Mouse (Mus musculus) heart, postnatal 0 days (tissue): ENCODE results near the gene S100a6. TPM values are rescaled to one million over a fixed set of nuclear protein-coding genes. Genes with fewer than 3 reads are reported as not detected.
A peak's percentile ranks its signal among the peaks of the same experiment; 100 is the strongest.

Experiments used
- ATAC-seq: fragments of 200-750 bp; cut with Nextera tagmentation; 2 replicates; pipeline ENCODE4 v1.8.0; 2017; ENCODE audit warnings: low read depth, moderate number of reproducible peaks, moderate library complexity; ENCODE audit not compliant: insufficient read depth
- DNase-seq: peaks from one replicate; pipeline ENCODE4 v3.0.0-alpha.2; 2016; ENCODE audit warnings: low spot score
- H3K27ac ChIP-seq: fragments of 300-500 bp; sonication (generic); 2 replicates; pipeline ENCODE4 v1.5.1; 2014; ENCODE audit warnings: low read depth, mild to moderate bottlenecking
- H3K27me3 ChIP-seq: fragments of 300-500 bp; sonication (generic); 2 replicates; pipeline ENCODE4 v1.6.1; 2014; ENCODE audit warnings: low read length, mixed read lengths; ENCODE audit not compliant: control insufficient read depth, insufficient read depth
- H3K36me3 ChIP-seq: fragments of 300-500 bp; sonication (generic); replicated peaks from 2 replicates; pipeline ENCODE4 v1.6.1; 2014; ENCODE audit warnings: low read length, mixed read lengths; ENCODE audit not compliant: control insufficient read depth, insufficient read depth
- H3K4me1 ChIP-seq: fragments of 300-500 bp; sonication (generic); 2 replicates; pipeline ENCODE4 v1.6.1; 2014; ENCODE audit warnings: antibody characterized with exemption; ENCODE audit not compliant: control insufficient read depth, insufficient read depth
- H3K4me2 ChIP-seq: fragments of 300-500 bp; sonication (generic); 2 replicates; pipeline ENCODE4 v1.6.1; 2014; ENCODE audit warnings: low read depth, mild to moderate bottlenecking, low read length, moderate library complexity
- H3K4me3 ChIP-seq: fragments of 300-500 bp; sonication (generic); 2 replicates; pipeline ENCODE4 v1.5.1; 2014; ENCODE audit warnings: low read depth, low read length
- H3K9ac ChIP-seq: fragments of 300-500 bp; sonication (generic); replicated peaks from 2 replicates; pipeline ENCODE4 v1.6.1; 2014; ENCODE audit warnings: low read depth, low read length, mixed read lengths
- H3K9me3 ChIP-seq: fragments of 300-500 bp; sonication (generic); replicated peaks from 2 replicates; pipeline ENCODE4 v1.6.1; 2016; ENCODE audit warnings: low read length; ENCODE audit not compliant: control insufficient read depth
- CTCF ChIP-seq: IDR thresholded peaks from 2 replicates; pipeline ENCODE4 v1.5.1; 2016; ENCODE audit warnings: antibody characterized with exemption, control low read depth, low read depth
- EP300 ChIP-seq: IDR thresholded peaks from 2 replicates; pipeline ENCODE4 v1.6.1; 2016; ENCODE audit warnings: antibody characterized with exemption, low read depth
- WGBS: fragments of 180-500 bp; shearing (Covaris S2); extraction: QIAGEN DNeasy Blood & Tissue Kit; methylation state at CpG from one replicate; pipeline ENCODE4 v1.1.7; 2014; 5-methylcytosine and 5-hydroxymethylcytosine counted together
- polyA plus RNA-seq: library from polyadenylated mRNA; unstranded; fragments of >200 nt; fragmentation: Nextera tagmentation; extraction: Ambion mirVana; gene quantifications from 2 replicates; pipeline ENCODE4 v1.2.1, GENCODE M21; 2015
- total RNA-seq: library from RNA; depleted of rRNA; stranded (reverse); fragments of >200 nt; gene quantifications from 2 replicates; pipeline ENCODE4 v1.2.3, GENCODE M21; 2014; ENCODE audit warnings: low replicate concordance

Gene S100a6
- total and polyA plus RNA-seq, 2 experiments from 2014 or later, result 82.9 to 97.5 TPM

DNA sequence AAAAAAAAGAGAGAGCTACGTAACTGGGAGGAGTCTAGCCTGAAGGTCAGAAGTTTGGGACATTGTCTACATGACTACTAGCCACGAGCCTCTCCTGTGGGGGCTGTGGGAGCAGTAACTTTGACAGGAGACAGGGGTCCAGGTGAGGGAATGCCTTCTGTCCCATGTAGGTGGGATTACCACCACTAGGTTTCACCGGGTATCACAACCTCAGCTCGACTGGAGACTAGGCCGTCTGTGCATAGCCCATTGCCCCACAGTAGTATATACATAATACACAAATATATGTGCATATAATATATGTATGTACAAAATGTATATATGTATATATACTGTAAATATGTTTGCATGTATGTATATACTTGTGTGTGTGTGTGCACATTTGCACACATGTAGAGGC, 31.5 kb upstream of the S100a6 start:
- H3K4me1 ChIP-seq, result peaks cover 5% of the 10 kb centered on the region; the same call in 1 of the 2 replicates
- H3K27me3 ChIP-seq, result no peaks in the 10 kb centered on the region
- no peak for TF ChIP-seq EP300
- TF ChIP-seq CTCF, result no peak
- 93% methylated on average over 5 of the region's 5 CpGs for WGBS
- no peak overlapping the region for H3K27ac ChIP-seq
- ATAC-seq, result no peak
- no peaks in the 10 kb centered on the region for H3K9me3 ChIP-seq
- H3K9ac ChIP-seq, result no peak overlapping the region
- no peaks in the 10 kb centered on the region for H3K36me3 ChIP-seq
- no peak overlapping the region for H3K4me3 ChIP-seq
- DNase-seq, result no peak
- H3K4me2 ChIP-seq, result no peak overlapping the region

DNA sequence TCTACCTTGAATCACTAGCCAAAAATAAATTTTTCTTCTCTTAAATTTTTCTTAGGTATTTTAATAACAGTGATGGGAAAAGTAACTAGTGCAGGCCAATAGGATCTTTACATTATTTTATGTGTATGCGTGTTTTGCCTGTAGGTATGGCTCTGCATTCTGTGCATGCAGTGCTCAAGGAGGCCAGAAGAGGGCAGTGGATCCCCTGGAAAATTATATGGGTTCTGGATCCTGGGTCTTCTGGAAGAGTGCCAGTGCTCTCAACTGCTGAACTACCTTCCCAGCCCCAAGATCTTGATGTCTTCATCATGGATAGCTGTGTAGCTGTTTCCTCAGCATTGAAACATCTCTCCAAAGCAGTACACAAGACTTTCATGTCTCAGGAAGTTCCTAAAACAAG, 30.5 kb upstream of the S100a6 start:
- TF ChIP-seq CTCF, result no peak
- TF ChIP-seq EP300, result no peak
- 97% methylated on average over 1 of the region's 1 CpGs for WGBS
- no peak overlapping the region for H3K4me3 ChIP-seq
- peaks cover 8% of the 10 kb centered on the region; the same call in 1 of the 2 replicates for H3K4me1 ChIP-seq
- ATAC-seq, result no peak
- no peaks in the 10 kb centered on the region for H3K36me3 ChIP-seq
- no peak overlapping the region for H3K4me2 ChIP-seq
- no peaks in the 10 kb centered on the region for H3K27me3 ChIP-seq
- no peaks in the 10 kb centered on the region for H3K9me3 ChIP-seq
- no peak overlapping the region for H3K27ac ChIP-seq
- DNase-seq, result no peak
- H3K9ac ChIP-seq, result no peak overlapping the region

- ATAC-seq, result no peak
- H3K4me3 ChIP-seq, result no peak overlapping the region
- H3K27me3 ChIP-seq, result no peaks in the 10 kb centered on the region
- no peaks in the 10 kb centered on the region for H3K36me3 ChIP-seq
- H3K4me2 ChIP-seq, result no peak overlapping the region
- H3K9ac ChIP-seq, result no peak overlapping the region
- no peak for DNase-seq
- H3K27ac ChIP-seq, result no peak overlapping the region
- H3K9me3 ChIP-seq, result no peaks in the 10 kb centered on the region
- WGBS, result 88% methylated on average over 4 of the region's 4 CpGs
- TF ChIP-seq CTCF (no peak), EP300 (no peak)
- H3K4me1 ChIP-seq, result peaks cover 12% of the 10 kb centered on the region; the same call in 1 of the 2 replicates
These were observed 30.1 kb upstream of the S100a6 start for GRCm38 (mm10) chr3:90582556-90582955.

- WGBS, result 29% methylated on average over 3 of the region's 3 CpGs
- H3K27ac ChIP-seq, result no peak overlapping the region
- ATAC-seq, result peak; percentile 43; the same call in 1 of the 2 replicates
- no peak overlapping the region for H3K4me2 ChIP-seq
- H3K36me3 ChIP-seq, result no peaks in the 10 kb centered on the region
- H3K4me1 ChIP-seq, result peaks cover 12% of the 10 kb centered on the region; the same call in 1 of the 2 replicates
- TF ChIP-seq EP300 (no peak), CTCF (no peak)
- H3K9ac ChIP-seq, result no peak overlapping the region
- H3K9me3 ChIP-seq, result no peaks in the 10 kb centered on the region
- DNase-seq, result no peak
- H3K27me3 ChIP-seq, result no peaks in the 10 kb centered on the region
- no peak overlapping the region for H3K4me3 ChIP-seq
These were observed 28.8 kb upstream of the S100a6 start for GRCm38 (mm10) chr3:90583893-90584292.

GRCm38 (mm10) chr3:90585595-90585994, 27.1 kb upstream of the S100a6 start:
- DNase-seq (peak; percentile 86), ATAC-seq (0 out of 2 replicates have a peak, but pooled peaks have one; percentile 13)
- Histone ChIP-seq H3K27ac (no peak overlapping the region), H3K27me3 (no peaks in the 10 kb centered on the region), H3K9ac (no peak overlapping the region), H3K36me3 (no peaks in the 10 kb centered on the region), H3K4me1 (peaks cover 12% of the 10 kb centered on the region; the same call in 1 of the 2 replicates), H3K4me3 (no peak overlapping the region), H3K4me2 (no peak overlapping the region), H3K9me3 (no peaks in the 10 kb centered on the region)
- 24% methylated on average over 5 of the region's 5 CpGs for WGBS
- peak; percentile 92 for TF ChIP-seq CTCF
- TF ChIP-seq EP300, result no peak

DNA sequence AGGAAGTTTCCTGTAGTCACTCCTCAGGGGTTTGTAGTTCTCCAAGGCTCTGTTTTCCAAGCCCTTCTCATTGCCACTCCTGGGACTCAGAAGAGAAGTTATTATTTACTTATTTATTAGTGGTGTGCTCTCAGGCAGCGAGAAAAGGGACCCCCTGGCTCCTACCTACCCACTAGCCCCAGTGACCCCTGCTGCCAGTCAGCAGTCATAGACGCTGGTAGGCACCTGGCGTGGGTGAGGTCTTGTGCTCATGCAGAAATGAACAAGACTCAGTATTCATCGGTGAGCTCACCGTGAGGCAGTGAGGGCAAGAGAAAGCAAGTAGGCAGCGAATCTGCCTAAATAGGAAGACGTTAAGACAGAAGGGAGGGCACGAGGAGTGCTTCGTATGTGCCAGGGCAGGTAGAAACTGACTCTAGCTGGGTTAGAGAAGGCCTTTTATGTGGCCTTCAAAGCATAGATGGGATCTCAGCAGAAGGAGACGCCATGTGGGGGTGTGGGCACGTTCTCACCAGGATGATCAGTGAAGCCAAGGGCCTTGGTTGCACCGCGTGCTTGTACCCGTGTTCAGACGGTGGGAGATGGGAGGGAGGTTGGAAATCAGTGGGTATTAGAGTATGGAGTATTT, 26.6 kb upstream of the S100a6 start:
- H3K27ac ChIP-seq, result peak overlapping the region; percentile 60
- TF ChIP-seq EP300 (no peak), CTCF (no peak)
- no peaks in the 10 kb centered on the region for H3K27me3 ChIP-seq
- peaks cover 12% of the 10 kb centered on the region; the same call in 1 of the 2 replicates for H3K4me1 ChIP-seq
- H3K9me3 ChIP-seq, result no peaks in the 10 kb centered on the region
- H3K36me3 ChIP-seq, result no peaks in the 10 kb centered on the region
- H3K4me2 ChIP-seq, result no peak overlapping the region
- no peak for DNase-seq
- no peak overlapping the region for H3K4me3 ChIP-seq
- ATAC-seq, result no peak
- 83% methylated on average over 15 of the region's 15 CpGs for WGBS
- H3K9ac ChIP-seq, result no peak overlapping the region
